ENCODE assay signal across 19 mouse cellular contexts in the genomic region with DNA sequence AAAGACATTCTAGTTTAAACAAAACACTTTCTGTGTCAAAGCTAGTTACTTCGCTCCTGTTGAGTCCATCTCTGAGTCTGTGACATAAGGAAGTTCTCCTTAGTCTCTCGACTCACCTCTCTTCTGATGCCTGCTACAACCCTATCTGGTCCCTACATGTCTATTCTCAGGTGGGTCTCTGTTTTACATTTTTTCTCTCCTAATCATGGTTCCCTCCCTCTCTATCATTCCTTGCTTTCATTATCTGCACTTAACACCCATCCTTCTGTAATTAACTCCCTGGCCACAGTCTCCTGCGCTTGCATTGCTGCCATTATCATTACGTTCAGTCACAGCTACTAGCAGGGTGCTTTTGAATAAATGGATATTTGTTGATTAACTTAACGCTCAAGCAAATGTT.
DNase-seq lines count a peak whose midpoint lies in the region; ATAC-seq and TF ChIP-seq lines count a peak whose summit lies in the region.
"Had no signal": no experiment of that assay in that cellular context is flagged by ENCODE, and none has a peak within 500 bp of the region (broad histone marks: within the 10 kb centered on the region; RNA-seq: fewer than 3 reads in every experiment).

No protein-coding gene starts in this region.

- H3K4me2 ChIP-seq in hindbrain, embryonic 11.5 days (replicated peaks; ENCODE audit: low read depth, low read length): no peak overlapping the region
- no peak overlapping the region for H3K4me2 ChIP-seq in midbrain, embryonic 14.5 days (ENCODE audit: low read length)
- H3K4me2 ChIP-seq in liver, embryonic 14.5 days (ENCODE audit: low read depth): peak overlapping the region; percentile 1; the same call in 1 of the 2 replicates
- H3K4me2 ChIP-seq: forebrain, embryonic 13.5 days had no signal

- TF ChIP-seq EP300 in liver, embryonic 14.5 days (IDR thresholded peaks at IDR 0.05; ENCODE audit: low read depth): peak; percentile 61

- no peak overlapping the region for H3K4me3 ChIP-seq in hindbrain, embryonic 11.5 days (ENCODE audit: low read depth, low read length)
- no peak overlapping the region for H3K4me3 ChIP-seq in hindbrain, embryonic 10.5 days
- no peak overlapping the region for H3K4me3 ChIP-seq in midbrain, embryonic 14.5 days (replicated peaks; ENCODE audit: low read depth, low read length)
- H3K4me3 ChIP-seq in midbrain, embryonic 10.5 days: no peak overlapping the region
- H3K4me3 ChIP-seq in liver, embryonic 14.5 days (ENCODE audit: insufficient read depth in 1 of 2, low read depth in 2 of 2, low read length in 2 of 2): no peak overlapping the region
- no peak overlapping the region for H3K4me3 ChIP-seq in layer of hippocampus, adult 2 months
- H3K4me3 ChIP-seq: forebrain, embryonic 13.5 days; heart, adult 2 months had no signal

- no peaks in the 10 kb centered on the region for H3K36me3 ChIP-seq in hindbrain, embryonic 11.5 days (ENCODE audit: control insufficient read depth, insufficient read depth, low read length)
- no peaks in the 10 kb centered on the region for H3K36me3 ChIP-seq in hindbrain, embryonic 10.5 days
- H3K36me3 ChIP-seq in midbrain, embryonic 14.5 days (ENCODE audit: control insufficient read depth, insufficient read depth, low read length): no peaks in the 10 kb centered on the region
- H3K36me3 ChIP-seq in midbrain, embryonic 10.5 days: no peaks in the 10 kb centered on the region
- H3K36me3 ChIP-seq in liver, embryonic 14.5 days (replicated peaks; ENCODE audit: control insufficient read depth, insufficient read depth, low read depth): no peaks in the 10 kb centered on the region

- no peak overlapping the region for H3K27ac ChIP-seq in hindbrain, embryonic 11.5 days (ENCODE audit: low read depth, low read length)
- H3K27ac ChIP-seq in hindbrain, embryonic 10.5 days: no peak overlapping the region
- no peak overlapping the region for H3K27ac ChIP-seq in midbrain, embryonic 14.5 days (replicated peaks; ENCODE audit: low read depth, low read length)
- no peak overlapping the region for H3K27ac ChIP-seq in midbrain, embryonic 10.5 days (replicated peaks)
- peak overlapping the region; percentile 54 for H3K27ac ChIP-seq in liver, embryonic 14.5 days
- no peak overlapping the region for H3K27ac ChIP-seq in layer of hippocampus, adult 2 months
- H3K27ac ChIP-seq: forebrain, embryonic 13.5 days; heart, adult 2 months had no signal

- WGBS in hindbrain, embryonic 11.5 days: 79% methylated on average over 5 of the region's 5 CpGs
- 88% methylated on average over 5 of the region's 5 CpGs for WGBS in hindbrain, embryonic 10.5 days
- WGBS in midbrain, embryonic 14.5 days: 52% methylated on average over 5 of the region's 5 CpGs
- WGBS in midbrain, embryonic 10.5 days: 91% methylated on average over 5 of the region's 5 CpGs
- WGBS in liver, embryonic 14.5 days (ENCODE audit: insufficient replicate concordance): 49% methylated on average over 5 of the region's 5 CpGs

- no peaks in the 10 kb centered on the region for H3K27me3 ChIP-seq in hindbrain, embryonic 11.5 days (ENCODE audit: control insufficient read depth, insufficient read depth, low read length)
- no peaks in the 10 kb centered on the region for H3K27me3 ChIP-seq in hindbrain, embryonic 10.5 days (ENCODE audit: insufficient read depth, poor library complexity, severe bottlenecking)
- no peaks in the 10 kb centered on the region for H3K27me3 ChIP-seq in midbrain, embryonic 14.5 days (ENCODE audit: control insufficient read depth, insufficient read depth, low read length)
- no peaks in the 10 kb centered on the region for H3K27me3 ChIP-seq in midbrain, embryonic 10.5 days (ENCODE audit: low read depth, poor library complexity, severe bottlenecking)
- no peaks in the 10 kb centered on the region for H3K27me3 ChIP-seq in liver, embryonic 14.5 days (ENCODE audit: control insufficient read depth, insufficient read depth, low read length)
- H3K27me3 ChIP-seq: forebrain, embryonic 13.5 days had no signal

- DNase-seq in hindbrain, embryonic 11.5 days (ENCODE audit: low spot score): no peak
- DNase-seq in hindbrain, embryonic 10.5 days (ENCODE audit: low spot score): no peak
- DNase-seq in midbrain, embryonic 14.5 days: no peak
- no peak for DNase-seq in midbrain, embryonic 10.5 days (ENCODE audit: low spot score)
- peak; percentile 31 for DNase-seq in brain, embryonic 14.5 days (ENCODE audit: low read depth)
- DNase-seq in liver, embryonic 14.5 days (ENCODE audit: low read depth in 3 of 3, low spot score in 3 of 3): peak in 1 of 3 experiments; percentile 7
- DNase-seq in adrenal gland, postnatal 14 days: no peak
- no peak for DNase-seq in layer of hippocampus, adult 2 months (ENCODE audit: low spot score in 2 of 2)
- DNase-seq: adrenal gland, postnatal 25 days; cerebellum, adult 9-10 months; gastrocnemius, postnatal 36 days; heart, adult 2 months; kidney, adult 2 months; kidney, postnatal 10 days; layer of hippocampus, postnatal 36 days; lung, adult 18-20 months; lung, postnatal 14 days; thymus, adult 2 months had no signal

- no peaks in the 10 kb centered on the region for H3K9me3 ChIP-seq in hindbrain, embryonic 11.5 days (ENCODE audit: control insufficient read depth, low read length)
- H3K9me3 ChIP-seq in hindbrain, embryonic 10.5 days: no peaks in the 10 kb centered on the region
- no peaks in the 10 kb centered on the region for H3K9me3 ChIP-seq in midbrain, embryonic 14.5 days (ENCODE audit: control insufficient read depth, low read length)
- H3K9me3 ChIP-seq in midbrain, embryonic 10.5 days (replicated peaks): no peaks in the 10 kb centered on the region
- no peaks in the 10 kb centered on the region for H3K9me3 ChIP-seq in liver, embryonic 14.5 days (ENCODE audit: control insufficient read depth, low read length)
- H3K9me3 ChIP-seq: forebrain, embryonic 13.5 days had no signal

- no peaks in the 10 kb centered on the region for H3K4me1 ChIP-seq in hindbrain, embryonic 11.5 days (replicated peaks; ENCODE audit: control insufficient read depth, insufficient read depth, low read length)
- H3K4me1 ChIP-seq in hindbrain, embryonic 10.5 days (replicated peaks): no peaks in the 10 kb centered on the region
- H3K4me1 ChIP-seq in midbrain, embryonic 14.5 days (ENCODE audit: control insufficient read depth, insufficient read depth, low read length): peaks cover 22% of the 10 kb centered on the region; the same call in 1 of the 2 replicates
- no peaks in the 10 kb centered on the region for H3K4me1 ChIP-seq in midbrain, embryonic 10.5 days
- H3K4me1 ChIP-seq in liver, embryonic 14.5 days (replicated peaks; ENCODE audit: control insufficient read depth in 2 of 2, insufficient read depth in 2 of 2, low read length in 1 of 2): peaks cover 0 to 11% of the 10 kb centered on the region in 2 experiments; a peak in 2 of 4 replicates

- TF ChIP-seq POLR2A in brain, embryonic 14.5 days (IDR thresholded peaks at IDR 0.05; ENCODE audit: borderline replicate concordance, extremely low read depth, insufficient read depth, insufficient read length, poor library complexity, severe bottlenecking): no peak

- peak; percentile 39; the same call in 1 of the 2 replicates for ATAC-seq in hindbrain, embryonic 11.5 days (ENCODE audit: low FRiP score)
- ATAC-seq in midbrain, embryonic 14.5 days (ENCODE audit: low FRiP score, low TSS enrichment): peak; percentile 53; the same call in 1 of the 2 replicates
- peak; percentile 83 for ATAC-seq in liver, embryonic 14.5 days (ENCODE audit: insufficient read depth)
- ATAC-seq: forebrain, embryonic 13.5 days had no signal

- H3K9ac ChIP-seq in hindbrain, embryonic 11.5 days (ENCODE audit: low read depth, low read length): no peak overlapping the region
- H3K9ac ChIP-seq in midbrain, embryonic 14.5 days (replicated peaks; ENCODE audit: low read length): no peak overlapping the region
- H3K9ac ChIP-seq in liver, embryonic 14.5 days (replicated peaks): no peak overlapping the region
- H3K9ac ChIP-seq: forebrain, embryonic 13.5 days had no signal

- no peak for TF ChIP-seq CTCF in brain, embryonic 14.5 days (IDR thresholded peaks at IDR 0.05; ENCODE audit: borderline replicate concordance, extremely low read depth, insufficient read depth, insufficient read length)
- TF ChIP-seq CTCF in liver, embryonic 14.5 days (IDR thresholded peaks at IDR 0.05; ENCODE audit: low read depth): no peak
- TF ChIP-seq CTCF in layer of hippocampus, adult 2 months (conservative IDR thresholded peaks at IDR 0.05): no peak
